Mouse (Mus musculus): Measurements from ENCODE around the gene Gm43302. TPM values are rescaled to one million over a fixed set of nuclear protein-coding genes. Genes with fewer than 3 reads are reported as not detected.
"Not testable (repeated sequence)": the region's sequence is repeated elsewhere in the genome, so short reads cannot be mapped to it uniquely, and the experiment has no call there.

Gene Gm43302
- polyA plus RNA-seq, 2 experiments = 0.34 TPM; not detected in 1

GRCm38 (mm10) chr5:105199149-105199548, 94.3 kb downstream of the Gm43302 start:
- not testable (repeated sequence) for H3K36me3 ChIP-seq (ENCODE audit: control insufficient read depth, insufficient read depth, low read length); H3K27me3 ChIP-seq (ENCODE audit: control insufficient read depth, insufficient read depth, low read length); DNase-seq (ENCODE audit: low spot score); ATAC-seq (ENCODE audit: low FRiP score, low read depth); H3K4me2 ChIP-seq (replicated peaks; ENCODE audit: low read depth, low read length, severe bottlenecking); H3K4me3 ChIP-seq (replicated peaks; ENCODE audit: low read length); H3K9ac ChIP-seq (ENCODE audit: low read depth, low read length, severe bottlenecking); H3K4me1 ChIP-seq (ENCODE audit: control insufficient read depth, insufficient read depth, low read length); H3K9me3 ChIP-seq (ENCODE audit: control insufficient read depth, low read length); H3K27ac ChIP-seq (replicated peaks; ENCODE audit: low read depth, low read length)
- WGBS = 96% methylated on average over 1 of the region's 1 CpGs

- H3K4me1 ChIP-seq (ENCODE audit: control insufficient read depth, insufficient read depth, low read length); H3K9me3 ChIP-seq (ENCODE audit: control insufficient read depth, low read length); H3K27me3 ChIP-seq (ENCODE audit: control insufficient read depth, insufficient read depth, low read length); ATAC-seq (ENCODE audit: low FRiP score, low read depth); DNase-seq (ENCODE audit: low spot score); H3K9ac ChIP-seq (ENCODE audit: low read depth, low read length, severe bottlenecking); H3K4me2 ChIP-seq (replicated peaks; ENCODE audit: low read depth, low read length, severe bottlenecking); H3K27ac ChIP-seq (replicated peaks; ENCODE audit: low read depth, low read length); H3K4me3 ChIP-seq (replicated peaks; ENCODE audit: low read length); H3K36me3 ChIP-seq (ENCODE audit: control insufficient read depth, insufficient read depth, low read length): not testable (repeated sequence)
Observed at GRCm38 (mm10) chr5:105197915-105198560, 95.5 kb downstream of the Gm43302 start.

- H3K27ac ChIP-seq (replicated peaks; ENCODE audit: low read depth, low read length); H3K4me2 ChIP-seq (replicated peaks; ENCODE audit: low read depth, low read length, severe bottlenecking); DNase-seq (ENCODE audit: low spot score); H3K9ac ChIP-seq (ENCODE audit: low read depth, low read length, severe bottlenecking); H3K36me3 ChIP-seq (ENCODE audit: control insufficient read depth, insufficient read depth, low read length); H3K27me3 ChIP-seq (ENCODE audit: control insufficient read depth, insufficient read depth, low read length); H3K4me1 ChIP-seq (ENCODE audit: control insufficient read depth, insufficient read depth, low read length); H3K4me3 ChIP-seq (replicated peaks; ENCODE audit: low read length); H3K9me3 ChIP-seq (ENCODE audit: control insufficient read depth, low read length); ATAC-seq (ENCODE audit: low FRiP score, low read depth): not testable (repeated sequence)
- WGBS = 91% methylated on average over 5 of the region's 5 CpGs
Observed at GRCm38 (mm10) chr5:105196308-105196707, 97.2 kb downstream of the Gm43302 start.

- not testable (repeated sequence) for H3K4me2 ChIP-seq (replicated peaks; ENCODE audit: low read depth, low read length, severe bottlenecking); H3K36me3 ChIP-seq (ENCODE audit: control insufficient read depth, insufficient read depth, low read length); ATAC-seq (ENCODE audit: low FRiP score, low read depth); H3K27me3 ChIP-seq (ENCODE audit: control insufficient read depth, insufficient read depth, low read length); DNase-seq (ENCODE audit: low spot score); H3K9ac ChIP-seq (ENCODE audit: low read depth, low read length, severe bottlenecking); H3K4me3 ChIP-seq (replicated peaks; ENCODE audit: low read length); H3K4me1 ChIP-seq (ENCODE audit: control insufficient read depth, insufficient read depth, low read length); H3K9me3 ChIP-seq (ENCODE audit: control insufficient read depth, low read length); H3K27ac ChIP-seq (replicated peaks; ENCODE audit: low read depth, low read length)
- 80% methylated on average over 2 of the region's 2 CpGs for WGBS
Observed at GRCm38 (mm10) chr5:105192536-105192935, 101.0 kb downstream of the Gm43302 start.

GRCm38 (mm10) chr5:105181446-105181845, 112.0 kb downstream of the Gm43302 start:
- no peak for DNase-seq (ENCODE audit: low spot score)
- no peak overlapping the region for H3K27ac ChIP-seq (replicated peaks; ENCODE audit: low read depth, low read length)
- H3K4me3 ChIP-seq (replicated peaks; ENCODE audit: low read length) = no peak overlapping the region
- no peaks in the 10 kb centered on the region for H3K4me1 ChIP-seq (ENCODE audit: control insufficient read depth, insufficient read depth, low read length)
- TF ChIP-seq POLR2A (IDR thresholded peaks at IDR 0.05; ENCODE audit: borderline replicate concordance, extremely low read depth, insufficient read depth, insufficient read length) = no peak
- H3K4me2 ChIP-seq (replicated peaks; ENCODE audit: low read depth, low read length, severe bottlenecking) = no peak overlapping the region
- H3K36me3 ChIP-seq (ENCODE audit: control insufficient read depth, insufficient read depth, low read length) = no peaks in the 10 kb centered on the region
- ATAC-seq (ENCODE audit: low FRiP score, low read depth) = no peak
- H3K9ac ChIP-seq (ENCODE audit: low read depth, low read length, severe bottlenecking) = no peak overlapping the region
- no peaks in the 10 kb centered on the region for H3K9me3 ChIP-seq (ENCODE audit: control insufficient read depth, low read length)
- H3K27me3 ChIP-seq (ENCODE audit: control insufficient read depth, insufficient read depth, low read length) = no peaks in the 10 kb centered on the region

Other genes with a start within 250 kb of the Gm43302 start
- gene Gbp9, start 154.2 kb downstream of the Gm43302 start, polyA plus RNA-seq (2012; rRNA removed) = 2.5 and 2.7 TPM in 2 replicates
- 1.6 and 2.2 TPM in 2 replicates for gene Gbp9, start 154.2 kb downstream of the Gm43302 start, polyA plus RNA-seq (2014; fragmentation: Nextera tagmentation; extraction: Ambion mirVana)
- 0.63 and 0.94 TPM in 2 replicates for gene Gbp8, start 154.2 kb downstream of the Gm43302 start, polyA plus RNA-seq (2012; rRNA removed)
- 0.18 and 0.55 TPM in 2 replicates for gene Gbp8, start 154.2 kb downstream of the Gm43302 start, polyA plus RNA-seq (2014; fragmentation: Nextera tagmentation; extraction: Ambion mirVana)
- gene Gbp4, start 154.1 kb downstream of the Gm43302 start, polyA plus RNA-seq (2012; rRNA removed) = 0.58 and 0.76 TPM in 2 replicates
- 0.39 and 0.79 TPM in 2 replicates for gene Gbp4, start 154.1 kb downstream of the Gm43302 start, polyA plus RNA-seq (2014; fragmentation: Nextera tagmentation; extraction: Ambion mirVana)
- gene Gbp10, start 54.2 kb downstream of the Gm43302 start, polyA plus RNA-seq (2012; rRNA removed) = 0.31 and 0.68 TPM in 2 replicates
- 0.25 TPM in 1 of 2 replicates, not detected in the other for gene Gbp10, start 54.2 kb downstream of the Gm43302 start, polyA plus RNA-seq (2014; fragmentation: Nextera tagmentation; extraction: Ambion mirVana)
- gene Gbp6, start within 50 bp of the Gm43302 start, polyA plus RNA-seq (2012; rRNA removed) = 1.4 and 2.0 TPM in 2 replicates
- gene Gbp6, start within 50 bp of the Gm43302 start, polyA plus RNA-seq (2014; fragmentation: Nextera tagmentation; extraction: Ambion mirVana) = 1.9 and 3.2 TPM in 2 replicates
- gene Lrrc8b, start 122.1 kb upstream of the Gm43302 start, polyA plus RNA-seq (2012; rRNA removed) = 5.8 and 6.8 TPM in 2 replicates
- 6.6 and 6.8 TPM in 2 replicates for gene Lrrc8b, start 122.1 kb upstream of the Gm43302 start, polyA plus RNA-seq (2014; fragmentation: Nextera tagmentation; extraction: Ambion mirVana)
- gene Lrrc8c, start 225.7 kb upstream of the Gm43302 start, polyA plus RNA-seq (2012; rRNA removed) = 13.0 and 20.2 TPM in 2 replicates
- 19.6 and 19.7 TPM in 2 replicates for gene Lrrc8c, start 225.7 kb upstream of the Gm43302 start, polyA plus RNA-seq (2014; fragmentation: Nextera tagmentation; extraction: Ambion mirVana)